Mouse (Mus musculus): ENCODE results near the gene Cep55. TPM values are rescaled to one million over a fixed set of nuclear protein-coding genes. Genes with fewer than 3 reads are reported as not detected.

The Cep55 gene
- total RNA-seq, 1 experiment from 2014 or later: 3.7 TPM

DNA sequence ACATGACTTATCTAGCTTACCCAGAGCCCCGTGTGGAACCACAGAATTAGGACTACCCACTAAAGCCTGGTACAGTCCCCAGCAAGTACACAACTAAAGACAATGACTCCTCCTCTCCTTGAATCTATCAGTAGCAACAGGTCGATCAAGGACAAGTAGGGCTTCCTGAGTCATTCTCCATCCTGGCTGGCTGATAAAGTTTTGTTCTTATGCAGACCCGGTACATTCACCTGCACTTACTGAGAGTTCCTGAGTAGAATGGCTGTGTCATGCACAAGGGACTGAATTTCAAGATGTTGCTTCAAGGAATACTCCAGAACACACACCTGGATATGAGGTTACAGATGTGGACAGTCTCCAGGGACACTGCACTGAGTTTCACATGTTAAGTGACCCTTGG, 9.6 kb upstream of the Cep55 start:
- DNase-seq: no peak

DNA sequence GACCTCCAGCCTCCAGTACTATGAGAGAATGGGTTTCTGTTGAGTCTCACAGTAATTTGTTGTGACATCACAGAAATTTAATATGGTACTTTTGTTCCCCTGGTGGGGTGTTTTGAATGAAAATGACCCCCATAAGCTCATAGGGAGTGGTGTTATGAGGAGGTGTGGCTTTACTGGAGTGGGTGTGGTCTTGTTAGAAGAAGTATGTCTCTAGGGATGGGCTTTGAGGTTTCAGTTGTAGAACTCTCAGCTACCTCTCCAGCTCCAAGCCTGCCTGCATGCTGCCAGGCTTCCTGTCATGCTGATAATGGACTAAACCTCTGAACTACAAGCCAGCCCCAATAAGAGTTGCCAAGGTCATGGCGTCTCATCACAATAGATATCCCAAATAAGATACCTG, 5.1 kb upstream of the Cep55 start:
- no peak for DNase-seq

DNA sequence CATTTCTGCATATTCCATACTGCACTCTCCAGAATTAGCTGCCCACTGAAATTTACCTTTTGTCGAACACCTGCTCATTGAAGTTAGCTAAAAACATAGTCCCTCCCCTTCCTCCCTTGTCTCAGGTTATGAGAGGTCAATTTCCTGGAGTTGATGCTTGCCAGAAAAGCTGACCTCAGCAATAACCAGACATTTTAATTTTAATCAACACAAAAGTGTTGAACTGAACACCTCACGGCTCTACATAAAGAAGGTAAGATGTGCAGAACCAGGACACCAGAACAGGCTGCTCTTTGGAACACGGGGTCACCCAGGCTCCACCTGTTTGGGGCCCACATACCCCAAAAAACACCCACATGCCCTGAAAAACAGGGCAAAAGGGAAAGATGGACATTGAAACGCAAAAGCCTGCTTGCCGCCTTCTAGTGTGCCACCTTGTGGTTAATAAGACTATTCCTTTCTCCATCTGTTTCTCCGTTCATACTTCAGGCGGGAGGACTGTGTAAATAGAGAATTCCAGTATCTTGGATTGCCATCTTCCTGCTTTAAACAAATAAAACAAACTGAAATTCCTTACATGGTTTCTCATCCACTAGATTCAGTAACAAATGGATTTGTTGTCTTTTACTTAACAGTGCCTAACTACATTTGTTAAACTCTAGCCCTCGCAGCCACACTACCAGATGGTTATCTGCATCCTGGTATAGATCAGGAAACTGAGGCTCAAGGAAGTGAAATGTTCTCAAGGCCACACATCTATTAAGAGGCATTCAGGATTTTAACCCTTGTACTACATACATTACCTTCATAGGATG, 1.4 kb upstream of the Cep55 start:
- DNase-seq: no peak

DNA sequence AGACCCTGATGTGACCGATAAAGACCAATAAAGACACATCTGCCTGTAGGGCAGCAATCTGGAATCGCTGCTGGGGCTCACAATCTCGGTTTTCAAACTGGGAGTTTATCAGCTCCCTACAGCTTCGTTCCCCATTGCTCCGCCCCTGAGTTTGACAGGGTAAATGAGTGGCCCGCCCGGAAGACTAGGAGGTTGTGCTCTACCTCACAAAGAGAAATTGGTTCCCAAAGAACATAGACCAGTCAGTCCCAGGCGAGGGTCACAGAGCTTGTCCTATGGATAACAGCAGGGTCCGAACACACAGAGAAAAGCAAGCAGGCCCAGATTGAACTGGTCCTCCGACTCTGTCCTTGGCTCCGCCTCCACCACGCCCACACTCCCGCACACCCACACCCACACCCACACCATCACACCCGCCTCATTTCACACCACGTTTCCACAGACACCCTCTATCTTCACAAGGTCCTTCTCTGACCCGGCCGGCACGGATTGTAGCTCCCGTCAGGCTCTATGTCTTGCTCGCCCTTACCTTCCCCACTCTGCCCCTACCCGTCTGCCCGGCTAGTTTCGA, 577 bp upstream of the Cep55 start:
- DNase-seq: peak; percentile 78

DNA sequence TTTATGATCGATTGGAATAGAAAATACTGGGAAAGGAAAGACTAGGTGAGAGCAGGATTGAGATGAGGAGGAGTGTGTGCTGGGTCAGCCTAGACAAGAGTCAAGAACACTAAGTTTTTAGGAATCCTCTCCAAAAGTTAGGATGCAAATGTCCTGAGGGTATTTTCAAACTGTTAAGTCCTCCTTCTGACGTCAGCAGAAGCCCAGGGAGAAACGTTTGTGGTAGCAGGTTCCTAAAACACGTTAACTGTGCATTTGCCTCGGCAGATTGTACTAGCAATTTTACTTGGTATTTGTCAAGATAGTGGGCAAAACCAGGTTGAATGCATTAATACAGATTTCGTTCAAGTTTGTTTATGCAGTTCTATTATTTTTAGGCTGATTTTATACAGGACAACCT, 987 bp downstream of the Cep55 start:
- DNase-seq: no peak

DNA sequence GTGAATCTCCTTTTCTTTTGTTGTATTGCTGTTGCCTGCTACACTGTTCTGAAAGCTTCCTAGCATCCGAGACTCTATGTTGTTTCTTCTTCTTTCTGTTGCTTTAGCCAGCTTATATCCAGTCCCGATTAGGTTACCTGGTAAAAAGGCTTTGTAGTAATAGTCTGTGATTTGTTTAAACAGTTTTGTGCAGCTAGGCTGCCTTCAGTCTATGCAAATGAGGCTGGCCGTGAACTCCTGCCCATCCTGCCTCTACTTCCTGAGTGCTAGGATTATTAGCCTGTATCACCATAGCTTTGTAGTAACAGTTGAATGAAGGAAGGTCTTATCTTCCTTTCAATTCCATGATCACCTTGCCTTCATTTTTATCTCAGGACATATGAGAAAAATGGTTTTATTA, 1.5 kb downstream of the Cep55 start:
- no peak for DNase-seq

DNA sequence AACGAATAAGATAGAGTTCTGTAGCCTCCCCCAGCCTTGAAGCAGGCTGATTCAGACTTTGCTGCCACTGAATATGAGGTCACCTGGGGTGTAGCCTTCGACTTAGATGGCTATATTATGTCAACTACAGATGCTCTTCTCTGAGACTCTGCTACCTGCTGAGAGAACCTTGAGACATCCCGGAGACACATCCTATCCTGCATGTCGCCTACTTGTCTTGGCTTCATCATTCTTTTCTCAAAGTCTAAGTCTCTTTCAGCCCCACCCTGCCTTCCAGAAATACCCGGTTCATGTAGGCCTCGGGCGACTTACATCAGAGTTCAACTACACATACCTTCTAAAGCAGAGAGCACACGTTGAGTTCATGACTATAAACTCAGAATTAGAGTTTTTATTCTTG, 2.1 kb downstream of the Cep55 start:
- DNase-seq: no peak

DNA sequence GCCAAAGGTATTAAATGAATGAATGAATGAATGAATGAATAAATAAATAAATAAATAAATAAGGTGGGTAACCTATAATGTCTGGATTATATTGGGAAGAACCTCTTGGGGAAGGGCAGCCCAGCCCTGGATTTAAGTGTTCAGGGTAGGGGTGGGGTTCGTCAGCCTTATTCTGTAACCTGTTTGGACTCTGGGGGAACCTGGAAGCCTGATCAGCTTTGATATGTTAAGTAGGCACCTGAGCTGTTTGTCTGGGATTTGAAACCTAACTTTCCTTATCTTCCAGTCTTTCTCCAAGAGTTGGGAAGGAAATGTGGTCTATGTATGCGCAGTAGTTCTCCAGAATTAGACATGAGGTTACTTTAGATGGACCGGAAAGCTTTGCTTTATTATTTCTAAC, 8.4 kb downstream of the Cep55 start:
- DNase-seq: no peak

DNA sequence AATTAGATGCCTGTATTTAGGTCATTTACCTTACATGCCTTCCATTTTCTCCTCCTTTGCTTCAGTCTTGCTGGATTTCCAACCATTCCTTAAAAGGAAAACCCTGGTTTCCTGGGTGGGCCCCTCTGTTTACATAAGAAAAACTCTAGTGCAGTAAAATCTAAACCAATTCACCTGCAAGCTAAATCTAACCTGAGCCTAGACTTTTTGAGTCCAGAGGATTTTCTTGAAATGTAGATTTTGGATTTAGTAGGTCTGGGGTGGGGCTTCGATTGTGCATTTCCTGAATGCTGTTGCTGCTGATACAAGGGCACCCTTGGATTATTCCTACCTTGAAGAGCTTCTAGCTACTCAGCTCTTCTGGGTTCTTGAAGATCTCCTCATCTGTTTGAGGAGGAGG, 9.2 kb downstream of the Cep55 start:
- DNase-seq: no peak

DNA sequence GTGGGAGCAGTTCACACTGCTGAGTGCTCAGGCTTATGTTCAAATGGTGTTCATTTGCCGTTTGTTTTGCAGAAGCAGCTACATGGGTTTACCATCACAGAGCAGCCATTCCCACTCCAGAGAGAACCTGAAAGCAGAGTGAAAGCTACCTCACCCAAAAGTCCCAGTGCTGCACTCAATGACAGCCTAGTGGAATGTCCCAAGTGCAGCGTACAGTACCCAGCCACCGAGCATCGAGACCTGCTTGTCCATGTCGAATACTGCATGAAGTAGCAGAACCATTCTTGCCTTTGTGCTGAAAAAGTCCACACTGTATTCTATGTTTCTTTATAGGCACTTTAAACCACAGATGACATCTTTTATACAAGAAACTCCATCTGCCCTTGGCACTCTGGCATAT, 18.4 kb downstream of the Cep55 start:
- no peak for DNase-seq

DNA sequence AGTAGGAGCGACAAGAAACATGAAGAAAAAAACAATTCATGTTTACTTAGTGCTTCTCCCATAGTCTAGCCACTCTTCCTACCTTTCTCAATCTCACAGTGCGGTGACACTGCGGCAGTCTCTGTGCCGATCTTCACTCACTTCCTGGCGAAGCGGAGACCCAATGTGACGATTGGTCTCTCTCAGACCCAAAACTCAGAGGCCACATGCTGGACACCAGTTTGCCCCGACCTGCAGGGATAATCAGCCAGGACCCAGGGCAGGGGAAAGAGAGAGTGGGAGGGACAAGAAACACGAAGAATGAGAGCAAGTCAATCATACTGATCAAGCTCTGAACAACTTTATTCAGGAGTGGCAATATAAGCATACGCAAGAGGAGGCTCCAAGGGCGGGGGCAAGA, 20.2 kb downstream of the Cep55 start:
- no peak for DNase-seq

DNA sequence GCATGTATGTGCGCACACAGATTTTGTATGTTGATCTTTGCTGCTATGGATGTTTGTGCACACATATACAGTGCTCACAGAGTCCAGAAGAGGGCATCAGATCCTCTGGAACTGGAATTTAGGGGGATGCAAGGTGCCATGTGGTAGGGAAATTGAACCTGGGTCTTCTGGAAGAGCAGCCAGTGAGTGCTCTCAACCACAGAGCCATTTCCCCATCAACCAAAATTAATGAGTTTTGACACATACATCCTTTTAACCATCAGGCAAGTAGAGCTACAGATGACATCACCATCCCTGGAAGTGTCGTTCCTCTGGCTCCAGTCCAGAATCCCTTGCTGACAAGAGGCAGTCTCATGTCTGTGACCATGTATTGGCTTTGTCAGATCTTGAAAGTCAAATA, 21.4 kb downstream of the Cep55 start:
- DNase-seq: no peak

DNA sequence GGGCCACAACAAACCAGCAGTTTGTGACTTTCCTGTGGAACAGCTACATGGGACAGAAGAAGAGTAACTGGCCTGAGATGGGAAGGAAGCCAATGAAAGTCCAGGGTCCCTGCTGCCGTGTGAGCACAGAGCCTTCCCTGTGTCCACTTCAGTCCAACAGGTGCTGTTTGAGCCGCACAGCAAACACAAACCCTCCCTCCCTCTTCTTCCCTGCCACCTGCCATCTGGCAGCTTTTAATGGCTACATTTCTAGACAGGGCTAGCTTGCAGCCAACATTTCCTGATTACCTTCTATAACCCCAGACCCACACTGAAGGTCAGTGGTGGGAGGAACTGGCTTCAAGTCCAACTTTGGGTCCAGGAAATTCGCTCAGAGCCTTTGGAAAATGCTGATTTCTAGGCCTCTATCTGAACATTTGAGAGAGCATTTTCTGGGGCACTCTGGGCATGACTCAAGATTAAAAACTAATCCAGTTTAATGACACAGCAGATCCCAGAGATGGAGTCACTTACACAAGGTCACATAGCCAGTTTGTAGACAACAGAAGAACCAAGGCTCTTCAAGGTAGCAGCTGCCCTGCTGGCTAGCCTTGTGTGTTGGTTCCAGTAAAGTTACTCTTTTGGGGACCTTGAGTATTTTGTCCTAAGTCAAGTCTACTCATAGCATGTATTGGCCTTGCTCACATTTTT, 23.2 kb downstream of the Cep55 start:
- DNase-seq: no peak

DNA sequence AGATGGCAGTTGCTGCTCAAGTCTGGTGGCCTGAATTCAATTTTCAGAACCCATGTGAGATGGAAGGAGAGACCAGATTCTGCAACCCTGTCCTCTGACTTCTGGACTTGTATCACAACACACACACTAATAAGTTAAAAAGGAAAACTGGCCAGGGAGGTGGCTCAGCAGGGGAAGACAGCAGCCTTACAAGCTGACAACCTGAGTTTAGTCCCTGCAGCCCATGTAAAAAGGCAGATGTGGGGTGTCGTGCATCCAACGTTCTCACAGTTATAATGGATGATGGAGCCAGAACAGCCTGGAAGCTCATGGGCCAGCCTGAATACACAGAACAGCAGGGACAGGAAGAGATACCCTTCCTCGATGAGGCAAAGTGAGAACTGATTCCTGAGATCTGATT, 26.6 kb downstream of the Cep55 start:
- DNase-seq: no peak

DNA sequence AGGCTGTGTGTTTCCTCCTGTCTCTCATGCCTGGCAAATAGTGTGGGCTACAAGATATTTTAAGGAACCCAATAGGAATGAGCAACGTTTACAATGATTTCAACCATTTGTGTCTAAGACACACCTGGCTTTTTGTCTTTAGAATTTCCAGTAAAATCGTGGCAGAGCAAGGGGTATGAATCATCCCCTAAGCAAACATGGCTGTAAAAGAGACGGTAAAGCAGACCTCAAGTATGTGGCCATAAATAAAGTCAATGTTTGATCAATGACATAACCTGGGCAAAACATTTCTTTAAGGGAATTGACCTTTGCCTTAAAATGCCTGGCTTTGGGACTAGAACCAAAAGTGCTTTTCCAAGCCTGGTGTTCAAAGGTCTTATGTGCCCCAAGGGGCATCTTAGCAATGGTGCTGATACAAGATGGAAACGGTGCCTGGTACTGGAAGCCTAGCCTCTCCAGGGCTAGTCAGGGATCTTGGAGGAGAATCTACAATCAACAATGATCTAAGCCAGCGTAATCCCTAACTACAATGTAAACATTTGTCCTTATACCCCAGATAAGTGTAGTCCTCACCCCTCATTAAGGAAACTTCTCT, 28.2 kb downstream of the Cep55 start:
- DNase-seq: no peak

DNA sequence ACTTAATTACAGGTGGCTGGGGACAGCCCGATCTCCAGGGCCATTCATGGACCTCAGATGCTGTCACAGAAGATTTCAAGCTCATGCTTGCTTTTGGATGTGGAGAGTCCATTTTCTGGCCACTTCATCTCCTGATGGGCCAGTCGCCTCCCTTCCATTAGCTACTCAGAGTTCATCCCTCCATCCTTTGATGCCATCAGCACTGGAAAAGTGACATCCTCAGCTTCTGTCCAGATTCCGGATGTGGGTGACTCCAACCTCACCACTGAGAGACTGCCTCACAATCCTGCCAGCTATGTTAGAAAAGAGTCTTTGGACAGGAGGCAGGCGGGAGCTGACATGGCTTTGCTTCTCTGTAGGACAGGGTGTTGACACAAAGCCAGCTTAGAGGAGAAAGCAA, 31.0 kb downstream of the Cep55 start:
- DNase-seq: no peak

DNA sequence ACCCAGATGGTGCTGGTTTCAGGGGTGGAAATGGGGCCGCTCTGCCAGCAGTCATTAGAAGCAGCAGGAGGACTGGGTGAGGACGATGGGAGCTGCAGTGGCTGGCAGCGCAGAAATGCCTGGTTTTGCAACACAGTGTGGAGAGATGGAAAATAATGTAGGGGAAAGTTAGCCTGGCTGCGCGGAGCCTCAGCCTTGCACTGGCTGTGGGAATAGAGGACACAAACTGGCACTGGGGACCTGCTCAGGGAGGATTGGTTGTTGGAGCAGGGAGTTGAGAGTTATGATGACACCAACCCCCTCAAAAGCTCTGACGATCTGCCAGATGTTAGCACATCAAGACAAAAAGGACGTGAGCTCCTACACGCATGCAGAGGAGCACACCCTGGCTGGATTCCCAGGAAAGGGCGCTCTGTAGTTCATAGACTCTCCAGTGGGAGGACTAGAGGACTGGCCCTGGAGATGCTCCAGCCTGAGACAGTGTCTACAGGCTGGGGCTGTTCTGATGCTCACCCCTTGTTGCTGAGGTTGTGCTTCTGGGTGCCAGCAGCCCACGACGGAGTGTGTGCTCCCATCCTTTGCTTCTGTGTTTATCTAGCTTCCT, 32.2 kb downstream of the Cep55 start:
- DNase-seq: peak; percentile 37

DNA sequence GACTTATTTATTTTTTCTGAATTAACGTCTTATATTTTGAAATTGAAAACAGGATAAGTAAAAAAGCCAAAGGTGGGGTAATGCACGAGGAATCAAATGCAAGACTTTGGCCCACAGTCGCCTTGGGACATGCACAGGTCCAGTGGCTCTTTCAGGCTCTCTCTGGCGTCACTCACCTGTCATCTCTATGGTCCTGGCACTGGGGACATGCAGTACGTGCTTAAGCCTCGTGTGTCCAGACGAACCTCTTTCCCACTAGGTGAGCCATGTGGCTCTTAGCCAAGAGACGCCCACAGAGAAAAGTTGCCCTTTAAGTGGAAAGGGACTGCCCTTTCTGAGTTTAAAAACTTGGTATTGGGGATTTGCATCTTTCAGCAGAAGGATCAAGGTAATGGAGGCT, 34.5 kb downstream of the Cep55 start:
- no peak for DNase-seq

DNA sequence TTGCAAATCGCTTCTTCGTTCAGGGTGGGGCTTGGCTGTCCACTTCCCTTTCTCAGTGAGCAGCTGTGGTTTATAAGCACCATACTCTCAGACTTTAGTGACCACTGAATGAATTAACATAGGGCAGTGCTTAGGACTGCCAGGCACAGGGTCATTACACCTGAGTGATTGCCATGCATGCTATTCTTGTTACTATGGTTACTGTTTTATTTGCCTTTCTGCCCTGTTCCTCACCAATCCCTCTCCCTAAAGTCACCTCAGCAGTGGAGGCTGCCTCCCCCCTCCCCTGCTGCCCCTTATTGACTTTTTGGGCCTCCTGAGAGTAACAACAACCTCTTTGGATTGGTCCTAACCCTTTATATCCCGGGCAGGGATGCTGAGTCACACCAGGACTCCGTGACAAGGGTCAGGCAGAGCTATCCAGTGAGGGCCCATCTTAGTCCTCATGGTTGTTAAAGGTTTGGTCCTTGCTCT, 36.7 kb downstream of the Cep55 start:
- no peak for DNase-seq

DNA sequence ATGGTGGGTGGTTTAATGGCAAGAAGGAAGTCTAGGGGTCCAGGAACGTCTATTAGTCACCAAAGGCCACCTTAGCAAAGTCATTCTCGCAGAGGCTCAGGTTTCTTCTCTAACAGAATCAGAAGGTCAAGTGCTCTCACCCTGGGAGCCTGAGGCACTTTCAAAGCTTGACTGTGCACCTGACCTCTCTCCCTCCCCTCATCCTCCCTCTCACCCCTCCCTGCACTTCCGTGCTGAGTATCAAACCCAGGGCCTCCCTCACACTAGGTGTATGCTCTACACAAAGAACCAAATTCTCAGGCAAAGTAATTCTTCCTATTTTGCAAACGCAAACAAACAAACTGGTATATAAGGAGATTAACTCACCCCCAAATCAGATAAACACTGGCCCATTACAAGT, 41.4 kb downstream of the Cep55 start:
- DNase-seq: no peak

DNA sequence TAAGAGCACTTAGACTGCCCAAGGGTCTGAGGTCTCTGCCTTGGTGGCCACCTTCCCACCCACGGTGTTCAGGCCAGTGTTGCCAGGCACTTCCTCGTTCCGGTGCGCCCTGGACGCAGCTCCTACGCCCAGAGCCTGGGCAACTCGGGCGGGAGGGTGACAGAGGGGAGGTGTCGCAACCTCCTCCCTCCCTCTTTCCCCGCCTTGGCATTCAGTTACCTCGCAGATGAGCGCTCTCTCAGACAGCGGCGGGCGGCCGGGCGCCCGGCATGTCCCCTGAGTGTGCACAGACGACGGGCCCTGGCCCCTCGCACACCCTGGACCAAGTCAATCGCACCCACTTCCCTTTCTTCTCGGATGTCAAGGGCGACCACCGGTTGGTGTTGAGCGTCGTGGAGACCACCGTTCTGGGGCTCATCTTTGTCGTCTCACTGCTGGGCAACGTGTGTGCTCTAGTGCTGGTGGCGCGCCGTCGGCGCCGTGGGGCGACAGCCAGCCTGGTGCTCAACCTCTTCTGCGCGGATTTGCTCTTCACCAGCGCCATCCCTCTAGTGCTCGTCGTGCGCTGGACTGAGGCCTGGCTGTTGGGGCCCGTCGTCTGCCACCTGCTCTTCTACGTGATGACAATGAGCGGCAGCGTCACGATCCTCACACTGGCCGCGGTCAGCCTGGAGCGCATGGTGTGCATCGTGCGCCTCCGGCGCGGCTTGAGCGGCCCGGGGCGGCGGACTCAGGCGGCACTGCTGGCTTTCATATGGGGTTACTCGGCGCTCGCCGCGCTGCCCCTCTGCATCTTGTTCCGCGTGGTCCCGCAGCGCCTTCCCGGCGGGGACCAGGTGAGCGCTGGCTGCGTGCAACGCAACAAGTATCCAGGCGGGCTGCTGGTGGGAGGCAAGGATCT, 42.3 kb downstream of the Cep55 start, which contains the start of gene Ffar4:
TSS of gene Ffar4 (plus strand) at position 214 of the 901 bp plus-strand sequence.
- DNase-seq: peak; percentile 28

DNA sequence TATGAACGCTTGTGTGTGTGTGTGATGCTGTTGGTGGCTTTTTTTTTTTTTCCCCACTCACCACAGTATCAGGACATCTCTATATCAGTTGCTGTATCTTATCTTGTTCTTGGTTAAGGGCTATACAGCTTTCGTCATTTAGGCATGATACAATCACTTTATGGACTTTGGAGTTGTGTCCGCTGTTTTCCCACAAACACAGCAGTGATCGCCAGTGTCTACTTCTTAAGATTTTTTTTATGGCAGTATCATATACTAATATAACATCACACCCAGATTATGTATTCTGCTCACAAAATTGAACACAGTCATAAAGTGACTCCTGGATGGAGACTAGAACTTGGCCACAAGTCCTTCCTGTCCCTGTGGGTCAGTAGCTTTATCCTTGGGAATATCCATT, 53.1 kb downstream of the Cep55 start:
- DNase-seq: no peak
